Mouse (Mus musculus) bone marrow macrophage, adult 2 months (primary cell): ENCODE measurements at regions not wholly inside any gene's neighbourhood (a gene's known extent, or its start where the extent isn't known, plus 50 kb on each side); places are given as distances from the start of the nearest gene placed in this dataset.

Experiments
- H3K27ac ChIP-seq: 2 replicates; pipeline ENCODE4 v1.5.1; 2012; ENCODE audit warnings: low read depth, low read length; ENCODE audit not compliant: insufficient read depth
- H3K4me1 ChIP-seq: 2 replicates; pipeline ENCODE4 v1.6.1; 2012; ENCODE audit warnings: low read length; ENCODE audit not compliant: control insufficient read depth, insufficient read depth
- H3K4me3 ChIP-seq: 2 replicates; pipeline ENCODE4 v1.5.1; 2012; ENCODE audit warnings: mild to moderate bottlenecking, low read length, moderate library complexity; ENCODE audit not compliant: insufficient read depth
- CTCF ChIP-seq: IDR thresholded peaks from 2 replicates; pipeline ENCODE4 v1.5.1; 2012; ENCODE audit warnings: low read depth, mild to moderate bottlenecking, low read length, moderate library complexity
- POLR2A ChIP-seq: IDR thresholded peaks from 2 replicates; pipeline ENCODE4 v1.6.1; 2012; ENCODE audit warnings: mild to moderate bottlenecking, low read depth, low read length, borderline replicate concordance

- Histone ChIP-seq H3K4me1 (no peaks in the 10 kb centered on the region), H3K4me3 (no peak overlapping the region), H3K27ac (no peak overlapping the region)
- TF ChIP-seq POLR2A, result no peak
- TF ChIP-seq CTCF, result no peak
These were observed 244.8 kb downstream of the Efnb2 start for GRCm38 (mm10) chr8:8416092-8416701.

GRCm38 (mm10) chr8:8407357-8407756 lies 253.7 kb downstream of the Efnb2 start:
- no peak overlapping the region for H3K27ac ChIP-seq
- no peaks in the 10 kb centered on the region for H3K4me1 ChIP-seq
- no peak overlapping the region for H3K4me3 ChIP-seq
- TF ChIP-seq POLR2A, result no peak
- TF ChIP-seq CTCF, result no peak

GRCm38 (mm10) chr8:8403410-8403809 lies 257.6 kb downstream of the Efnb2 start:
- Histone ChIP-seq H3K4me1 (no peaks in the 10 kb centered on the region), H3K4me3 (no peak overlapping the region), H3K27ac (no peak overlapping the region)
- TF ChIP-seq POLR2A (no peak), CTCF (no peak)

- H3K27ac ChIP-seq, result no peak overlapping the region
- H3K4me1 ChIP-seq, result no peaks in the 10 kb centered on the region
- TF ChIP-seq CTCF (no peak), POLR2A (no peak)
- no peak overlapping the region for H3K4me3 ChIP-seq
These were observed 268.7 kb downstream of the Efnb2 start for GRCm38 (mm10) chr8:8392303-8392702.

GRCm38 (mm10) chr8:8391321-8391720 lies 269.7 kb downstream of the Efnb2 start:
- H3K27ac ChIP-seq, result no peak overlapping the region
- TF ChIP-seq POLR2A (no peak), CTCF (no peak)
- no peaks in the 10 kb centered on the region for H3K4me1 ChIP-seq
- H3K4me3 ChIP-seq, result no peak overlapping the region

GRCm38 (mm10) chr8:8378248-8378647 lies 282.8 kb downstream of the Efnb2 start:
- H3K4me3 ChIP-seq, result no peak overlapping the region
- H3K27ac ChIP-seq, result no peak overlapping the region
- H3K4me1 ChIP-seq, result no peaks in the 10 kb centered on the region
- TF ChIP-seq CTCF, result no peak
- no peak for TF ChIP-seq POLR2A

GRCm38 (mm10) chr8:8376791-8377190 lies 284.3 kb downstream of the Efnb2 start:
- TF ChIP-seq POLR2A (no peak), CTCF (no peak)
- Histone ChIP-seq H3K4me1 (no peaks in the 10 kb centered on the region), H3K4me3 (no peak overlapping the region), H3K27ac (no peak overlapping the region)

- Histone ChIP-seq H3K27ac (no peak overlapping the region), H3K4me3 (no peak overlapping the region), H3K4me1 (no peaks in the 10 kb centered on the region)
- no peak for TF ChIP-seq POLR2A
- TF ChIP-seq CTCF, result no peak
These were observed 284.7 kb downstream of the Efnb2 start for GRCm38 (mm10) chr8:8376379-8376778.

- Histone ChIP-seq H3K27ac (no peak overlapping the region), H3K4me1 (no peaks in the 10 kb centered on the region), H3K4me3 (no peak overlapping the region)
- TF ChIP-seq CTCF (no peak), POLR2A (no peak)
These were observed 293.7 kb downstream of the Efnb2 start for GRCm38 (mm10) chr8:8367282-8367871.

- Histone ChIP-seq H3K4me3 (no peak overlapping the region), H3K27ac (no peak overlapping the region), H3K4me1 (no peaks in the 10 kb centered on the region)
- TF ChIP-seq POLR2A (no peak), CTCF (no peak)
These were observed 299.0 kb downstream of the Efnb2 start for GRCm38 (mm10) chr8:8361941-8362537.
